Mouse (Mus musculus) CH12.LX (cell line): ENCODE results near the gene Ttyh3.

Source experiments
- CHD2 ChIP-seq: IDR thresholded peaks from 2 replicates; pipeline ENCODE4 v1.6.1; 2011; ENCODE audit warnings: low read length, improper control_type of control experiment
- CTCF ChIP-seq, 2 experiments: IDR thresholded peaks in 1 of 2; conservative IDR thresholded peaks in 1 of 2; 2 replicates each; pipeline ENCODE4 v1.5.1; 2011 to 2012; ENCODE audit warnings: low read depth in 2 of 2, low read length in 2 of 2, improper control_type of control experiment in 1 of 2, inconsistent platforms in 1 of 2, mild to moderate bottlenecking in 1 of 2, moderate library complexity in 1 of 2
- E2F4 ChIP-seq: IDR thresholded peaks from 2 replicates; pipeline ENCODE4 v1.6.1; 2011; ENCODE audit warnings: low read depth, low read length, improper control_type of control experiment; ENCODE audit not compliant: insufficient replicate concordance
- EP300 ChIP-seq: IDR thresholded peaks from 2 replicates; pipeline ENCODE4 v1.6.1; 2011; ENCODE audit warnings: low read length, improper control_type of control experiment
- ETS1 ChIP-seq: conservative IDR thresholded peaks from 2 replicates; pipeline ENCODE4 v1.6.1; 2012; ENCODE audit warnings: low read depth, mild to moderate bottlenecking, inconsistent platforms, low read length, improper control_type of control experiment, moderate library complexity
- JUND ChIP-seq: conservative IDR thresholded peaks from 2 replicates; pipeline ENCODE4 v1.6.1; 2011; ENCODE audit warnings: low read depth, low read length, improper control_type of control experiment
- KAT2A ChIP-seq: IDR thresholded peaks from 2 replicates; pipeline ENCODE4 v1.6.1; 2012; ENCODE audit warnings: low read length, improper control_type of control experiment, inconsistent platforms; ENCODE audit not compliant: insufficient replicate concordance
- MAFK ChIP-seq: IDR thresholded peaks from 2 replicates; pipeline ENCODE4 v1.6.1; 2011; ENCODE audit warnings: low read length, improper control_type of control experiment; ENCODE audit not compliant: insufficient replicate concordance
- MAX ChIP-seq: IDR thresholded peaks from 2 replicates; pipeline ENCODE4 v1.6.1; 2011; ENCODE audit warnings: low read length, improper control_type of control experiment
- MAZ ChIP-seq: IDR thresholded peaks from 2 replicates; pipeline ENCODE4 v1.6.1; 2012; ENCODE audit warnings: low read depth, mild to moderate bottlenecking, inconsistent platforms, low read length, improper control_type of control experiment, moderate library complexity
- NRF1 ChIP-seq: IDR thresholded peaks from 2 replicates; pipeline ENCODE4 v1.6.1; 2014; ENCODE audit warnings: low read depth, mild to moderate bottlenecking, inconsistent platforms, low read length, improper control_type of control experiment, moderate library complexity
- POLR2A ChIP-seq: IDR thresholded peaks from 2 replicates; pipeline ENCODE4 v1.6.1; 2011; ENCODE audit warnings: low read depth, mild to moderate bottlenecking, improper control_type of control experiment, low read length
- POLR2AphosphoS2 ChIP-seq: IDR thresholded peaks from 2 replicates; pipeline ENCODE4 v1.6.1; 2011; ENCODE audit warnings: low read depth, low read length, improper control_type of control experiment
- USF1 ChIP-seq: IDR thresholded peaks from 2 replicates; pipeline ENCODE4 v1.6.1; 2014; ENCODE audit warnings: low read depth, mild to moderate bottlenecking, inconsistent platforms, low read length, improper control_type of control experiment

DNA sequence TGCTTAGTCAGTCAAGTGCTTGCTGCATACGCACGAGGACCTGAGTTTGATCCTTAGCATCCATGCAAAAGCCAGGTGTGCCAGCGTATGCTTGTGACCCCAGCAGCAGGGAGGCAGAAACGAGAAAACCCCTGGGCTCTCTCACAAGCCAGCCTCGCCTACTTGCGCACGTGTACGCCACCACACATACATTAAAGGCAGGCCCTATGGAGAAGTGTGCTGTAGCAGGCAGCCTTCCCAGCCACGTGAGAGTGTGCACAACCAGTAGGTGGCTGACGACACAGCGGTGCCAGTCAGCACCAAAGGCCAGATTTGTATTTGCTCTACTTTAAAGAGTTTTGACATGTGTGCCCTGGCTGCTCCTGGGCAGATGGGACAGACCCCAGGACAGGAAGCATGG lies 26.8 kb upstream of the Ttyh3 start:
- TF ChIP-seq NRF1 (no peak), E2F4 (no peak), MAFK (no peak), POLR2A (no peak), EP300 (no peak), CTCF (conservative IDR thresholded peaks at IDR 0.05 in 1 of 2, IDR thresholded peaks at IDR 0.05 in 1 of 2; ENCODE audit: low read depth in 2 of 2, low read length in 2 of 2) (no peak), ETS1 (no peak), MAZ (no peak), USF1 (no peak), KAT2A (no peak), JUND (no peak), MAX (no peak), CHD2 (no peak), POLR2AphosphoS2 (no peak)
